In the genomic region with DNA sequence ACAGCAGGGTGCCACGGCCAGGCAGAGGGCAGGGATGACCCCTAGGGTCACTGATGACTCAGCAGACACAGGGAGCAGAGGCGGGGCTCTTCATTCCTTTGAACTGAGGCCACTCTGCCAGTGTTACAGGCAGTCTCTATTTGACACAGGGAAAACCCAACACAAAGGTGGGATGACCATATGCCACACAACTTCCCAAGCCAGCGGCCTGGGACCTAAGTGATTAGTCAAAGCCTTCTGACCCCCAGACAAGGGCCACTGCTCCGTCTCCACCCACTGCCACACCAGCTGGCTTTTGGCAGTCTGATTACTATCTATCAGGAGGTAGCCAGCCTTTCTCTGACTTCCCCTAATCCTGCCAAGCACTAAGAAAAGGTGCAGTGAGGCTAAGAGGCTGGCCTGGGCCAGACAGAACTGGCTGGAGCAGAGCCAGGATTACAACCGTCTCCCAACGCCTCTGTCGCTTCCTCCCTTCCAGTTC, we compare ENCODE assay signal across 8 mouse cellular contexts. TPM values are rescaled to one million over a fixed set of nuclear protein-coding genes. Genes with fewer than 3 reads are reported as not detected.
DNase-seq lines count a peak whose midpoint lies in the region; ATAC-seq and TF ChIP-seq lines count a peak whose summit lies in the region.

No protein-coding gene starts in this region.

- no peaks in the 10 kb centered on the region for H3K27me3 ChIP-seq in intestine, embryonic 15.5 days (replicated peaks)
- H3K27me3 ChIP-seq in thymus, adult 2 months (ENCODE audit: control insufficient read depth, insufficient read depth, low read length): no peaks in the 10 kb centered on the region

- 0 out of 2 replicates have a peak overlapping the region, but pooled peaks have one; percentile 17 for H3K9ac ChIP-seq in intestine, embryonic 15.5 days

- H3K4me2 ChIP-seq in intestine, embryonic 15.5 days (replicated peaks): no peak overlapping the region

- no peak for ATAC-seq in intestine, embryonic 15.5 days

- H3K9me3 ChIP-seq in intestine, embryonic 15.5 days: no peaks in the 10 kb centered on the region

- 44% methylated on average over 7 of the region's 7 CpGs for WGBS in intestine, embryonic 15.5 days
- 87% methylated on average over 7 of the region's 7 CpGs for WGBS in thymus, adult 2 months

- H3K27ac ChIP-seq in intestine, embryonic 15.5 days: no peak overlapping the region
- H3K27ac ChIP-seq in thymus, adult 2 months (ENCODE audit: control insufficient read depth, insufficient read depth, low read length): no peak overlapping the region

- peaks cover 38% of the 10 kb centered on the region for H3K36me3 ChIP-seq in intestine, embryonic 15.5 days
- H3K36me3 ChIP-seq in thymus, adult 2 months (ENCODE audit: control insufficient read depth, insufficient read depth, low read length): peaks cover 17% of the 10 kb centered on the region

- peak; percentile 71 to 76 for DNase-seq in cerebellum, postnatal 14 days
- DNase-seq in cerebellum, adult 11-12 months: no peak
- DNase-seq in urinary bladder, postnatal 14 days (ENCODE audit: low spot score): peak; percentile 57
- DNase-seq in urinary bladder, adult 18-20 months (ENCODE audit: low spot score in 2 of 2): no peak
- DNase-seq in lung, postnatal 10 days: peak; percentile 71
- no peak for DNase-seq in thymus, adult 2 months
- no peak for DNase-seq in cerebellum, adult 9-10 months

- peaks cover 60% of the 10 kb centered on the region for H3K4me1 ChIP-seq in intestine, embryonic 15.5 days (replicated peaks)
- H3K4me1 ChIP-seq in thymus, adult 2 months (replicated peaks; ENCODE audit: control insufficient read depth, insufficient read depth, low read length): peaks cover 31% of the 10 kb centered on the region

- H3K4me3 ChIP-seq in intestine, embryonic 15.5 days (replicated peaks): no peak overlapping the region
- no peak overlapping the region for H3K4me3 ChIP-seq in thymus, adult 2 months (ENCODE audit: control insufficient read depth, insufficient read depth, low read length)

- TF ChIP-seq POLR2A in thymus, adult 2 months (IDR thresholded peaks at IDR 0.05; ENCODE audit: control insufficient read depth, extremely low read depth, insufficient read depth, low read length, poor library complexity): no peak

- TF ChIP-seq CTCF in thymus, adult 2 months (IDR thresholded peaks at IDR 0.05; ENCODE audit: borderline replicate concordance, control insufficient read depth, extremely low read depth, insufficient read depth, low read length, poor library complexity): no peak

RNA-seq across cellular contexts. Expression of a gene that starts 20.1 kb away (rescaled TPM):
- 59.1 and 61.8 TPM in 2 replicates for polyA plus RNA-seq in intestine, embryonic 15.5 days (2015; fragmentation: Nextera tagmentation; extraction: Ambion mirVana)
- 155 and 173 TPM in 2 replicates for polyA plus RNA-seq in thymus, adult 2 months (2012; rRNA removed)

RNA-seq across cellular contexts. Expression of a gene that starts 31.9 kb away (rescaled TPM):
- 49.4 and 51.0 TPM in 2 replicates for polyA plus RNA-seq in intestine, embryonic 15.5 days (2015; fragmentation: Nextera tagmentation; extraction: Ambion mirVana)
- polyA plus RNA-seq in thymus, adult 2 months (2012; rRNA removed): 225 and 303 TPM in 2 replicates

Comparison
In these comparisons a context has a peak if more than half of its experiments do, and no peak if none do; other contexts are left out.
1. DNase-seq: peak in cerebellum, postnatal 14 days (2 of 2), urinary bladder, postnatal 14 days (single experiment) and lung, postnatal 10 days (single experiment); none in cerebellum, adult 11-12 months (single experiment), urinary bladder, adult 18-20 months (0 of 2), thymus, adult 2 months (single experiment) and cerebellum, adult 9-10 months (single experiment).